Mouse (Mus musculus) lung, adult 2 months (tissue): ENCODE data around the gene Syk.

ENCODE experiments used
- CTCF ChIP-seq: fragments of 200-500 bp; IDR thresholded peaks from 2 replicates; pipeline ENCODE4 v1.5.1; 2011; ENCODE audit warnings: mild to moderate bottlenecking, low read length, control low read depth; ENCODE audit not compliant: insufficient read depth
- POLR2A ChIP-seq: fragments of 200-500 bp; IDR thresholded peaks from 2 replicates; pipeline ENCODE4 v1.6.1; 2011; ENCODE audit warnings: low read depth, mild to moderate bottlenecking, control low read depth, low read length, borderline replicate concordance; ENCODE audit errors: extremely low read depth

DNA sequence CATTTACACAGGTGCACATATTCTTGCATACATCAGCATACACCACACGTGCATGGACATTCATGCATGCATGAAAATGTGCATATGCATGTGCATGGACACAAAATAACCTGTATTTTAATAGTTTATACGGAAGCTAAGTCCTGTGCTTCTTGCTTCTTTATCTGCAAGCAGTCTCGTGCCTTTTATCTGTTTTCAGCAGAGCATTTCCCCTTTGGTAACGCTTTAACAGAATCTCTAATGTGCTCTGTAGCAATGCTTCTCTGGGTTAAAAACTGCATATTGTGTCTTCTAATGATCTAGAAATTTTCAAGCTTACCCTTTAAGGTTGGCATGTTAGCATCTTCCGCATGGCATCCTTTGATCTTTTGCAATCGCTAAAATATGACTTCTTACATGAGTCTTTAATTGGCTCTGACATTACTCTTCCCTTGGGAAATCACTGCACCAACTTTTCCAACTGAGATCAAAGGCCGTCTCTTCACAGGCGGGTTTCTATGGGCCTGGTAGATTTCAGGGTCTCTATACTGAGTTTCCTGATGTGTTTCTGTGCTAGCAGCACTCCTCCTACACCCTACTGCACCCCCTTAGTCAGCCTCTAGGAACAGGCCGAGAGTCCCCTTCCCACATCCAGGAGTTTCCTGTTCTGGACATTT is 30.0 kb upstream of the Syk start:
- TF ChIP-seq POLR2A: no peak
- TF ChIP-seq CTCF: no peak
